ENCODE assay signal across 8 mouse cellular contexts in the genomic region with DNA sequence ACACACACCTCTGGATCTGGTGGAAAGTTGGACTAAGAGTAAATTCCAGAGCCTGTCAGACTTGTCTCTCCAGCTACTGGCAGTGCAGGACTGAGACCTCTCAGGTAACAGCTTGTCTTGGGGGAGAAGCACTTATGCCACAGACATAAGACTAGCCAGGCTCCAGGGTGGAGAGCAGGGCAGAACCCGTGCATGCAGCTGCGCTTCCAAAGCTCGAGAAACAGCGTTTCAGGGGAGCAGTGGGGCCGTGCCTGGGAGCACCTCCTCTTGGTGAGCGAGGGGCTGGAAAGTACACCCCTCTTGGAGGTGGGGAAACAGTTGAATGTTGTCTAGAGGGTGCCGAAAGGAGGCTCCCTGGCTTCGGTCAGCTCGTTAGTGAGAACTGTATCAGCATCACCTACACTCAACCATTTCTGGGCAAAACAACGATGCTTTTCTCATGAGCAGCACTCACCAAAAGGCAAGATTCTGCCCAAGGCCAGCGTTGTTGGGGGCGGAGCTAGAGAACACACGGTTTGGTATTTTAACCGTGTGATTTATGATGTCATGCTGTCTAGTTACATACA. TPM values are rescaled to one million over a fixed set of nuclear protein-coding genes. Genes with fewer than 3 reads are reported as not detected.
DNase-seq lines count a peak whose midpoint lies in the region; ATAC-seq and TF ChIP-seq lines count a peak whose summit lies in the region.

No protein-coding gene starts in this region.

- ATAC-seq in lung, embryonic 14.5 days (ENCODE audit: insufficient read depth), result peak; percentile 47; the same call in 1 of the 2 replicates
- ATAC-seq in embryonic facial prominence, embryonic 11.5 days (replicated peaks; ENCODE audit: insufficient number of reproducible peaks, low FRiP score, low TSS enrichment, low read depth), result no peak
- no peak; the same call in 1 of the 2 replicates for ATAC-seq in limb, embryonic 11.5 days (ENCODE audit: insufficient number of reproducible peaks, low FRiP score, low TSS enrichment, low read depth)
- peak; percentile 70; the same call in 1 of the 2 replicates for ATAC-seq in stomach, embryonic 16.5 days (ENCODE audit: insufficient read depth, low FRiP score)

- TF ChIP-seq CTCF in lung, embryonic 14.5 days (IDR thresholded peaks at IDR 0.05; ENCODE audit: low read depth), result no peak

- peak overlapping the region; percentile 87 for H3K27ac ChIP-seq in lung, embryonic 14.5 days (ENCODE audit: low read depth)
- H3K27ac ChIP-seq in embryonic facial prominence, embryonic 11.5 days (replicated peaks; ENCODE audit: low read depth, low read length), result no peak overlapping the region
- peak overlapping the region; percentile 78; the same call in 1 of the 2 replicates for H3K27ac ChIP-seq in limb, embryonic 11.5 days (replicated peaks; ENCODE audit: low read depth, low read length)
- H3K27ac ChIP-seq in stomach, embryonic 16.5 days (ENCODE audit: low read length), result peak overlapping the region; percentile 93

- H3K9ac ChIP-seq in lung, embryonic 14.5 days, result 0 out of 2 replicates have a peak overlapping the region, but pooled peaks have one; percentile 44
- no peak overlapping the region for H3K9ac ChIP-seq in embryonic facial prominence, embryonic 11.5 days (replicated peaks; ENCODE audit: low read length)
- H3K9ac ChIP-seq in limb, embryonic 11.5 days (ENCODE audit: low read length), result no peak overlapping the region
- peak overlapping the region; percentile 63 for H3K9ac ChIP-seq in stomach, embryonic 16.5 days (ENCODE audit: low read length)

- H3K4me1 ChIP-seq in lung, embryonic 14.5 days (ENCODE audit: insufficient read depth), result peaks cover 25% of the 10 kb centered on the region
- peaks cover 2% of the 10 kb centered on the region; the same call in 1 of the 2 replicates for H3K4me1 ChIP-seq in embryonic facial prominence, embryonic 11.5 days (ENCODE audit: control insufficient read depth, insufficient read depth, low read length)
- peaks cover 8% of the 10 kb centered on the region; the same call in 1 of the 2 replicates for H3K4me1 ChIP-seq in limb, embryonic 11.5 days (ENCODE audit: control insufficient read depth, insufficient read depth, low read length)
- peaks cover 24% of the 10 kb centered on the region for H3K4me1 ChIP-seq in stomach, embryonic 16.5 days (ENCODE audit: control insufficient read depth, insufficient read depth, low read length)

- no peaks in the 10 kb centered on the region for H3K27me3 ChIP-seq in lung, embryonic 14.5 days (ENCODE audit: insufficient read depth, low read length)
- H3K27me3 ChIP-seq in embryonic facial prominence, embryonic 11.5 days (ENCODE audit: control insufficient read depth, insufficient read depth, low read length), result no peaks in the 10 kb centered on the region
- no peaks in the 10 kb centered on the region for H3K27me3 ChIP-seq in limb, embryonic 11.5 days (ENCODE audit: control insufficient read depth, insufficient read depth, low read length)
- no peaks in the 10 kb centered on the region for H3K27me3 ChIP-seq in stomach, embryonic 16.5 days (ENCODE audit: control insufficient read depth, insufficient read depth, low read length)

- H3K36me3 ChIP-seq in lung, embryonic 14.5 days (ENCODE audit: insufficient read depth), result no peaks in the 10 kb centered on the region
- H3K36me3 ChIP-seq in embryonic facial prominence, embryonic 11.5 days (replicated peaks; ENCODE audit: control insufficient read depth, insufficient read depth, low read depth, low read length), result no peaks in the 10 kb centered on the region
- H3K36me3 ChIP-seq in limb, embryonic 11.5 days (ENCODE audit: control insufficient read depth, insufficient read depth, low read length), result no peaks in the 10 kb centered on the region
- H3K36me3 ChIP-seq in stomach, embryonic 16.5 days (ENCODE audit: control insufficient read depth, insufficient read depth, low read length), result no peaks in the 10 kb centered on the region

- peak overlapping the region; percentile 25 for H3K4me3 ChIP-seq in lung, embryonic 14.5 days (ENCODE audit: low read depth, low read length)
- 0 out of 2 replicates have a peak overlapping the region, but pooled peaks have one; percentile 3 for H3K4me3 ChIP-seq in embryonic facial prominence, embryonic 11.5 days (ENCODE audit: low read depth, low read length)
- H3K4me3 ChIP-seq in limb, embryonic 11.5 days (ENCODE audit: low read depth, low read length), result no peak overlapping the region
- H3K4me3 ChIP-seq in stomach, embryonic 16.5 days (replicated peaks; ENCODE audit: low read length), result peak overlapping the region; percentile 34

- 16% methylated on average over 14 of the region's 14 CpGs for WGBS in lung, embryonic 14.5 days
- WGBS in embryonic facial prominence, embryonic 11.5 days, result 62% methylated on average over 14 of the region's 14 CpGs
- 45% methylated on average over 14 of the region's 14 CpGs for WGBS in limb, embryonic 11.5 days
- WGBS in stomach, embryonic 16.5 days, result 41% methylated on average over 14 of the region's 14 CpGs

- intact Hi-C loops in left cerebral cortex, postnatal 4 days (cut with DNase I), result no loop called here

- H3K4me2 ChIP-seq in lung, embryonic 14.5 days, result peak overlapping the region; percentile 55
- H3K4me2 ChIP-seq in embryonic facial prominence, embryonic 11.5 days (ENCODE audit: low read depth, low read length), result no peak overlapping the region; the same call in 1 of the 2 replicates
- no peak overlapping the region for H3K4me2 ChIP-seq in limb, embryonic 11.5 days (ENCODE audit: low read depth, severe bottlenecking)
- H3K4me2 ChIP-seq in stomach, embryonic 16.5 days (ENCODE audit: low read depth, low read length), result peak overlapping the region; percentile 41

- no peaks in the 10 kb centered on the region for H3K9me3 ChIP-seq in lung, embryonic 14.5 days (ENCODE audit: low read depth, low read length)
- no peaks in the 10 kb centered on the region for H3K9me3 ChIP-seq in embryonic facial prominence, embryonic 11.5 days (replicated peaks; ENCODE audit: control insufficient read depth, low read length)
- no peaks in the 10 kb centered on the region for H3K9me3 ChIP-seq in limb, embryonic 11.5 days (ENCODE audit: control insufficient read depth, low read length)
- no peaks in the 10 kb centered on the region for H3K9me3 ChIP-seq in stomach, embryonic 16.5 days (replicated peaks; ENCODE audit: control insufficient read depth, low read length)

- DNase-seq in lung, embryonic 14.5 days, result peak; percentile 73
- DNase-seq in lung, postnatal 4 days, result no peak
- peak; percentile 53 for DNase-seq in embryonic facial prominence, embryonic 11.5 days (ENCODE audit: low spot score)
- peak; percentile 47 for DNase-seq in limb, embryonic 11.5 days (ENCODE audit: low spot score)
- DNase-seq in right cerebral cortex, adult 18-20 months, result no peak
- no peak for DNase-seq in ovary, postnatal 10 days (ENCODE audit: low spot score)
- DNase-seq in left cerebral cortex, postnatal 4 days, result no peak

RNA-seq across cellular contexts. Expression of gene Art4, which starts 1.4 kb away (rescaled TPM):
- 3.3 and 3.6 TPM in 2 replicates for polyA plus RNA-seq in lung, embryonic 14.5 days (2014; fragmentation: Nextera tagmentation; extraction: Ambion mirVana)
- 1.2 and 1.3 TPM in 2 replicates for polyA plus RNA-seq in embryonic facial prominence, embryonic 11.5 days (2014; fragmentation: Nextera tagmentation; extraction: Ambion mirVana)
- polyA plus RNA-seq in limb, embryonic 11.5 days (2014; fragmentation: Nextera tagmentation; extraction: Ambion mirVana), result 1.2 and 2.3 TPM in 2 replicates
- 6.9 and 7.9 TPM in 2 replicates for polyA plus RNA-seq in stomach, embryonic 16.5 days (2015; fragmentation: Nextera tagmentation; extraction: Ambion mirVana)
- not detected for total RNA-seq in left cerebral cortex, postnatal 4 days (2021)

RNA-seq across cellular contexts. Expression of gene Mgp, which starts 19.5 kb away (rescaled TPM):
- polyA plus RNA-seq in lung, embryonic 14.5 days (2014; fragmentation: Nextera tagmentation; extraction: Ambion mirVana), result 768 and 894 TPM in 2 replicates
- polyA plus RNA-seq in embryonic facial prominence, embryonic 11.5 days (2014; fragmentation: Nextera tagmentation; extraction: Ambion mirVana), result 9.7 and 11.8 TPM in 2 replicates
- polyA plus RNA-seq in limb, embryonic 11.5 days (2014; fragmentation: Nextera tagmentation; extraction: Ambion mirVana), result 10.4 and 14.1 TPM in 2 replicates
- polyA plus RNA-seq in stomach, embryonic 16.5 days (2015; fragmentation: Nextera tagmentation; extraction: Ambion mirVana), result 224 and 245 TPM in 2 replicates
- 10 to 100 TPM; 16.3 to 19.2 TPM for total RNA-seq in left cerebral cortex, postnatal 4 days (2021)

RNA-seq across cellular contexts. Expression of gene Smco3, which starts 20.9 kb away (rescaled TPM):
- polyA plus RNA-seq in lung, embryonic 14.5 days (2014; fragmentation: Nextera tagmentation; extraction: Ambion mirVana), result 1.6 and 2.9 TPM in 2 replicates
- 0.74 and 1.2 TPM in 2 replicates for polyA plus RNA-seq in embryonic facial prominence, embryonic 11.5 days (2014; fragmentation: Nextera tagmentation; extraction: Ambion mirVana)
- polyA plus RNA-seq in limb, embryonic 11.5 days (2014; fragmentation: Nextera tagmentation; extraction: Ambion mirVana), result not detected in 2 replicates
- 1.2 and 2.2 TPM in 2 replicates for polyA plus RNA-seq in stomach, embryonic 16.5 days (2015; fragmentation: Nextera tagmentation; extraction: Ambion mirVana)
- total RNA-seq in left cerebral cortex, postnatal 4 days (2021), result 1 to 10 TPM; 2.3 to 3.2 TPM

RNA-seq across cellular contexts. Expression of gene Wbp11, which starts 28.1 kb away (rescaled TPM):
- 130 and 134 TPM in 2 replicates for polyA plus RNA-seq in lung, embryonic 14.5 days (2014; fragmentation: Nextera tagmentation; extraction: Ambion mirVana)
- polyA plus RNA-seq in embryonic facial prominence, embryonic 11.5 days (2014; fragmentation: Nextera tagmentation; extraction: Ambion mirVana), result 140 and 146 TPM in 2 replicates
- 169 and 183 TPM in 2 replicates for polyA plus RNA-seq in limb, embryonic 11.5 days (2014; fragmentation: Nextera tagmentation; extraction: Ambion mirVana)
- polyA plus RNA-seq in stomach, embryonic 16.5 days (2015; fragmentation: Nextera tagmentation; extraction: Ambion mirVana), result 85.0 and 90.8 TPM in 2 replicates
- 100 to 1,000 TPM in 1 of 2 experiments, 10 to 100 TPM in 1; 97.6 to 104 TPM for total RNA-seq in left cerebral cortex, postnatal 4 days (2021)

RNA-seq across cellular contexts. Expression of gene BC049715, which starts 28.7 kb away (rescaled TPM):
- polyA plus RNA-seq in lung, embryonic 14.5 days (2014; fragmentation: Nextera tagmentation; extraction: Ambion mirVana), result 1.5 and 1.9 TPM in 2 replicates
- 0.96 and 1.1 TPM in 2 replicates for polyA plus RNA-seq in embryonic facial prominence, embryonic 11.5 days (2014; fragmentation: Nextera tagmentation; extraction: Ambion mirVana)
- 1.8 and 2.7 TPM in 2 replicates for polyA plus RNA-seq in limb, embryonic 11.5 days (2014; fragmentation: Nextera tagmentation; extraction: Ambion mirVana)
- 0.46 and 2.6 TPM in 2 replicates for polyA plus RNA-seq in stomach, embryonic 16.5 days (2015; fragmentation: Nextera tagmentation; extraction: Ambion mirVana)
- 1 to 10 TPM; 2.0 to 2.6 TPM for total RNA-seq in left cerebral cortex, postnatal 4 days (2021)

Comparison
In these comparisons a context has a peak if more than half of its experiments do, and no peak if none do; other contexts are left out.
1. DNase-seq: peak in lung, embryonic 14.5 days (single experiment), embryonic facial prominence, embryonic 11.5 days (single experiment) and limb, embryonic 11.5 days (single experiment); none in lung, postnatal 4 days (0 of 2), right cerebral cortex, adult 18-20 months (single experiment), ovary, postnatal 10 days (single experiment) and left cerebral cortex, postnatal 4 days (single experiment).
2. ATAC-seq: peak in lung, embryonic 14.5 days (single experiment) and stomach, embryonic 16.5 days (single experiment); none in embryonic facial prominence, embryonic 11.5 days (single experiment) and limb, embryonic 11.5 days (single experiment).
3. H3K4me2 ChIP-seq: peak in lung, embryonic 14.5 days (single experiment) and stomach, embryonic 16.5 days (single experiment); none in embryonic facial prominence, embryonic 11.5 days (single experiment) and limb, embryonic 11.5 days (single experiment).
4. H3K9ac ChIP-seq: peak in lung, embryonic 14.5 days (single experiment) and stomach, embryonic 16.5 days (single experiment); none in embryonic facial prominence, embryonic 11.5 days (single experiment) and limb, embryonic 11.5 days (single experiment).
5. RNA of gene Mgp, which starts 19.5 kb away (polyA plus RNA-seq): 768 to 894 TPM in lung, embryonic 14.5 days and 224 to 245 TPM in stomach, embryonic 16.5 days; 10.4 to 14.1 TPM in limb, embryonic 11.5 days and 9.7 to 11.8 TPM in embryonic facial prominence, embryonic 11.5 days; every median in the first group is over 10 times any median in the second.